Mouse (Mus musculus) MEL (cell line): ENCODE measurements around the gene Miga2. TPM values are rescaled to one million over a fixed set of nuclear protein-coding genes. Genes with fewer than 3 reads are reported as not detected.
A peak's percentile ranks its signal among the peaks of the same experiment; 100 is the strongest.

Source experiments
- DNase-seq: peaks from one replicate; pipeline ENCODE4 v3.0.0; 2011; ENCODE audit warnings: low read depth, low spot score
- H3K27ac ChIP-seq: 2 replicates; pipeline ENCODE4 v1.5.1; 2012; ENCODE audit warnings: low read depth, mild to moderate bottlenecking, control low read depth, low read length, moderate library complexity; ENCODE audit not compliant: control insufficient read depth
- H3K27me3 ChIP-seq, 2 experiments: fragments of 150-350 bp in 1 of 2; sonication (generic) in 1 of 2; 2 replicates each; pipeline ENCODE4 v1.6.1; 2012; ENCODE audit warnings: low read length in 2 of 2, mild to moderate bottlenecking in 2 of 2, improper control_type of control experiment in 1 of 2, moderate library complexity in 1 of 2; ENCODE audit not compliant: insufficient read depth in 2 of 2, control insufficient read depth in 1 of 2
- H3K36me3 ChIP-seq, 2 experiments: 2 replicates each; pipeline ENCODE4 v1.6.1; 2012 to 2014; ENCODE audit warnings: low read length in 2 of 2, improper control_type of control experiment in 1 of 2, inconsistent platforms in 1 of 2, mild to moderate bottlenecking in 1 of 2; ENCODE audit not compliant: insufficient read depth in 2 of 2, control insufficient read depth in 1 of 2
- H3K4me1 ChIP-seq, 2 experiments: fragments of 150-350 bp in 1 of 2; sonication (generic) in 1 of 2; 2 replicates each; pipeline ENCODE4 v1.6.1; 2012; ENCODE audit warnings: low read length in 2 of 2, improper control_type of control experiment in 1 of 2, mild to moderate bottlenecking in 1 of 2; ENCODE audit not compliant: insufficient read depth in 2 of 2, control insufficient read depth in 1 of 2
- H3K4me3 ChIP-seq, 2 experiments: fragments of 150-350 bp in 1 of 2; sonication (generic) in 1 of 2; 2 replicates each; pipeline ENCODE4 v1.5.1; 2012; ENCODE audit warnings: low read depth in 2 of 2, low read length in 2 of 2, mild to moderate bottlenecking in 2 of 2, moderate library complexity in 2 of 2, control low read depth in 1 of 2, improper control_type of control experiment in 1 of 2; ENCODE audit not compliant: control insufficient read depth in 1 of 2, insufficient read depth in 1 of 2
- H3K79me2 ChIP-seq: 2 replicates; pipeline ENCODE4 v1.6.1; 2012; ENCODE audit warnings: mild to moderate bottlenecking, low read length, moderate library complexity; ENCODE audit not compliant: control insufficient read depth, poor library complexity, insufficient read depth
- H3K9ac ChIP-seq: 2 replicates; pipeline ENCODE4 v1.6.1; 2012; ENCODE audit warnings: low read depth, mild to moderate bottlenecking, control low read depth, low read length, moderate library complexity; ENCODE audit not compliant: control insufficient read depth, poor library complexity, severe bottlenecking
- H3K9me3 ChIP-seq: fragments of 150-350 bp; sonication (generic); replicated peaks from 2 replicates; pipeline ENCODE4 v1.6.1; 2012; ENCODE audit warnings: mild to moderate bottlenecking, low read length, improper control_type of control experiment, moderate library complexity; ENCODE audit not compliant: insufficient read depth
- BHLHE40 ChIP-seq: IDR thresholded peaks from 2 replicates; pipeline ENCODE4 v1.6.1; 2012; ENCODE audit warnings: low read depth, mild to moderate bottlenecking, inconsistent platforms, low read length, improper control_type of control experiment, borderline replicate concordance
- CHD2 ChIP-seq: IDR thresholded peaks from 2 replicates; pipeline ENCODE4 v1.6.1; 2011; ENCODE audit warnings: low read length, improper control_type of control experiment
- CTCF ChIP-seq, 3 experiments: IDR thresholded peaks in 2 of 3; conservative IDR thresholded peaks in 1 of 3; 2 replicates each; pipeline ENCODE4 v1.5.1; 2011 to 2012; ENCODE audit warnings: low read length in 3 of 3, low read depth in 2 of 3, mild to moderate bottlenecking in 2 of 3, improper control_type of control experiment in 1 of 3, inconsistent platforms in 1 of 3, mixed read lengths in 1 of 3, moderate library complexity in 1 of 3; ENCODE audit not compliant: control insufficient read depth in 1 of 3, insufficient read depth in 1 of 3, poor library complexity in 1 of 3, severe bottlenecking in 1 of 3
- E2F4 ChIP-seq: IDR thresholded peaks from 2 replicates; pipeline ENCODE4 v1.6.1; 2011; ENCODE audit warnings: low read depth, low read length, improper control_type of control experiment, borderline replicate concordance
- ELF1 ChIP-seq: IDR thresholded peaks from 2 replicates; pipeline ENCODE4 v1.6.1; 2014; ENCODE audit warnings: low read depth, mild to moderate bottlenecking, inconsistent platforms, low read length, improper control_type of control experiment, moderate library complexity
- EP300 ChIP-seq, 2 experiments: IDR thresholded peaks; 2 replicates each; pipeline ENCODE4 v1.6.1; 2011; ENCODE audit warnings: improper control_type of control experiment in 2 of 2, low read length in 2 of 2, low read depth in 1 of 2, mild to moderate bottlenecking in 1 of 2
- ETS1 ChIP-seq: IDR thresholded peaks from 2 replicates; pipeline ENCODE4 v1.6.1; 2012; ENCODE audit warnings: low read depth, mild to moderate bottlenecking, inconsistent platforms, low read length, improper control_type of control experiment, moderate library complexity
- GATA1 ChIP-seq: IDR thresholded peaks from 2 replicates; pipeline ENCODE4 v1.6.1; 2011; ENCODE audit warnings: low read depth, low read length, improper control_type of control experiment
- HCFC1 ChIP-seq: IDR thresholded peaks from 2 replicates; pipeline ENCODE4 v1.6.1; 2012; ENCODE audit warnings: low read depth, mild to moderate bottlenecking, inconsistent platforms, low read length, improper control_type of control experiment, moderate library complexity
- KAT2A ChIP-seq: conservative IDR thresholded peaks from 2 replicates; pipeline ENCODE4 v1.6.1; 2012; ENCODE audit warnings: low read depth, low read length, improper control_type of control experiment, inconsistent platforms
- MAX ChIP-seq: IDR thresholded peaks from 2 replicates; pipeline ENCODE4 v1.6.1; 2011; ENCODE audit warnings: low read length, improper control_type of control experiment
- MEF2A ChIP-seq: IDR thresholded peaks from 2 replicates; pipeline ENCODE4 v1.6.1; 2014; ENCODE audit warnings: low read depth, mild to moderate bottlenecking, inconsistent platforms, low read length, improper control_type of control experiment; ENCODE audit not compliant: poor library complexity, insufficient replicate concordance, severe bottlenecking; ENCODE audit errors: extremely low read depth
- MXI1 ChIP-seq: IDR thresholded peaks from 2 replicates; pipeline ENCODE4 v1.6.1; 2011; ENCODE audit warnings: mild to moderate bottlenecking, low read depth, low read length, improper control_type of control experiment
- MYB ChIP-seq: IDR thresholded peaks from 2 replicates; pipeline ENCODE4 v1.6.1; 2011; ENCODE audit warnings: mild to moderate bottlenecking, low read depth, low read length, improper control_type of control experiment
- MYC ChIP-seq: IDR thresholded peaks from 2 replicates; pipeline ENCODE4 v1.6.1; 2011; ENCODE audit warnings: low read depth, mild to moderate bottlenecking, low read length, improper control_type of control experiment, moderate library complexity
- NELFE ChIP-seq: IDR thresholded peaks from 2 replicates; pipeline ENCODE4 v1.6.1; 2011; ENCODE audit warnings: low read depth, low read length, improper control_type of control experiment
- POLR2A ChIP-seq, 2 experiments: IDR thresholded peaks; 2 replicates each; pipeline ENCODE4 v1.6.1; 2011 to 2012; ENCODE audit warnings: low read length in 2 of 2, mild to moderate bottlenecking in 2 of 2, control low read depth in 1 of 2, improper control_type of control experiment in 1 of 2, low read depth in 1 of 2, moderate library complexity in 1 of 2; ENCODE audit not compliant: control insufficient read depth in 1 of 2, insufficient read depth in 1 of 2, poor library complexity in 1 of 2
- POLR2AphosphoS2 ChIP-seq: IDR thresholded peaks from 2 replicates; pipeline ENCODE4 v1.6.1; 2011; ENCODE audit warnings: low read length, improper control_type of control experiment
- POLR2AphosphoS5 ChIP-seq: IDR thresholded peaks from 2 replicates; pipeline ENCODE4 v1.6.1; 2012; ENCODE audit warnings: low read depth, borderline replicate concordance, mild to moderate bottlenecking, inconsistent platforms, low read length, moderate library complexity, mixed read lengths
- RAD21 ChIP-seq: IDR thresholded peaks from 2 replicates; pipeline ENCODE4 v1.6.1; 2011; ENCODE audit warnings: mild to moderate bottlenecking, low read depth, low read length, improper control_type of control experiment
- RCOR1 ChIP-seq: IDR thresholded peaks from 2 replicates; pipeline ENCODE4 v1.6.1; 2012; ENCODE audit warnings: low read depth, mild to moderate bottlenecking, inconsistent platforms, low read length, improper control_type of control experiment
- SIN3A ChIP-seq: IDR thresholded peaks from 2 replicates; pipeline ENCODE4 v1.6.1; 2012; ENCODE audit warnings: low read length, improper control_type of control experiment, inconsistent platforms
- TAL1 ChIP-seq: IDR thresholded peaks from 2 replicates; pipeline ENCODE4 v1.6.1; 2012; ENCODE audit warnings: mild to moderate bottlenecking, inconsistent platforms, low read length, moderate library complexity, mixed read lengths
- UBTF ChIP-seq: IDR thresholded peaks from 2 replicates; pipeline ENCODE4 v1.6.1; 2012; ENCODE audit warnings: low read depth, mild to moderate bottlenecking, inconsistent platforms, low read length, improper control_type of control experiment, moderate library complexity, borderline replicate concordance; ENCODE audit not compliant: insufficient read depth
- USF1 ChIP-seq: IDR thresholded peaks from 2 replicates; pipeline ENCODE4 v1.6.1; 2014; ENCODE audit warnings: low read depth, mild to moderate bottlenecking, inconsistent platforms, low read length, improper control_type of control experiment, moderate library complexity
- USF2 ChIP-seq, 2 experiments: IDR thresholded peaks; 2 replicates each; pipeline ENCODE4 v1.6.1; 2011 to 2012; ENCODE audit warnings: improper control_type of control experiment in 2 of 2, low read length in 2 of 2, borderline replicate concordance in 1 of 2, inconsistent platforms in 1 of 2, low read depth in 1 of 2, mild to moderate bottlenecking in 1 of 2; ENCODE audit not compliant: insufficient read depth in 1 of 2
- ZC3H11A ChIP-seq: IDR thresholded peaks from 2 replicates; pipeline ENCODE4 v1.6.1; 2012; ENCODE audit warnings: low read depth, mild to moderate bottlenecking, inconsistent platforms, low read length, improper control_type of control experiment
- ZMIZ1 ChIP-seq: IDR thresholded peaks from 2 replicates; pipeline ENCODE4 v1.6.1; 2012; ENCODE audit warnings: low read depth, mild to moderate bottlenecking, inconsistent platforms, low read length, improper control_type of control experiment, moderate library complexity
- polyA plus RNA-seq, 2 experiments: library from polyadenylated mRNA; stranded (reverse) in 1 of 2; unstranded in 1 of 2; fragments of >175 nt in 1 of 2; fragments of >200 nt in 1 of 2; gene quantifications; 2 replicates each; pipeline versions ENCODE4 v1.2.1 to v1.2.4; 2012; ENCODE audit warnings: low replicate concordance in 2 of 2, low read depth in 1 of 2; ENCODE audit not compliant: insufficient read length in 2 of 2, insufficient read depth in 1 of 2, missing spikeins in 1 of 2
- total RNA-seq: library from RNA; depleted of rRNA; stranded (reverse); fragments of 300-350 nt; gene quantifications from 2 replicates; pipeline ENCODE4 v1.2.3, GENCODE M21; 2012

Gene Miga2
- total and polyA plus RNA-seq, 3 experiments = 20.3 to 25.8 TPM; not detected in 1

DNA sequence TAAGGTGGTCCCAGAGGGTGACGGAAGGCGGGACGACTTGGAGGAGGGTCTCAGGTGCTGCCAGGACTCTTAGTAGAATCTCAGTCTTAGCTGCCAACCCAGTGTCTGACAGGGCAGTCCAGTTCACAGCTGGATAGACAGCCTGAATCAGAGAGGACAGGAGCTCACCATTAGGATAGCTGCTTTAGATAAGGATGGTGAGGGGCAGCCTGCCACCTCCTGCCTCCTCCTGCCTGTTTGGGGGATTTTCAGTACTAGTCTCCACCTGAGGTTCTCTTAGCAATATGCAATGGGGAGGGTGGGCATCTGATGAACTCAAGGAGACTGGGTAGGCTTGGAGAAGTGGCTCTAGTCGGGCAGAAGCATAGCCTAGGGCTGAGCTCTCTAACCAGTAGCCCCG lies 50.6 kb downstream of the Miga2 start:
- peak overlapping the region; percentile 20; the same call in 1 of the 2 replicates for H3K27ac ChIP-seq
- no peaks in the 10 kb centered on the region for H3K27me3 ChIP-seq
- peak overlapping the region; percentile 99 for H3K9ac ChIP-seq
- no peaks in the 10 kb centered on the region for H3K9me3 ChIP-seq
- H3K4me3 ChIP-seq = peak overlapping the region; percentile 66 to 95
- H3K4me1 ChIP-seq = peaks cover 12 to 26% of the 10 kb centered on the region in 2 experiments; a peak in 3 of 4 replicates
- DNase-seq = no peak
- H3K79me2 ChIP-seq = peaks cover 45% of the 10 kb centered on the region
- H3K36me3 ChIP-seq = peaks cover 0 to 18% of the 10 kb centered on the region in 2 experiments; a peak in 3 of 4 replicates
- TF ChIP-seq RCOR1 (no peak), MYB (0 out of 2 replicates have a peak, but pooled peaks have one; percentile 8), ELF1 (no peak)

- H3K27me3 ChIP-seq = no peaks in the 10 kb centered on the region
- H3K9ac ChIP-seq = peak within 1 kb of the TSS; percentile 99
- no peaks in the 10 kb centered on the region for H3K9me3 ChIP-seq
- H3K27ac ChIP-seq = peak within 1 kb of the TSS; percentile 74
- H3K4me1 ChIP-seq = peaks cover 12 to 26% of the 10 kb centered on the region in 2 experiments; a peak in 3 of 4 replicates
- H3K36me3 ChIP-seq = peaks cover 0 to 18% of the 10 kb centered on the region in 2 experiments; a peak in 3 of 4 replicates
- peak; percentile 89 for DNase-seq
- H3K79me2 ChIP-seq = peaks cover 50% of the 10 kb centered on the region
- H3K4me3 ChIP-seq = peak within 1 kb of the TSS; percentile 66 to 95
- TF ChIP-seq E2F4 (no peak), TAL1 (no peak), RAD21 (no peak), HCFC1 (no peak), MYC (peak; percentile 63; the same call in 1 of the 2 replicates), NELFE (peak; percentile 83), USF2 (IDR thresholded peaks at IDR 0.05; ENCODE audit: borderline replicate concordance in 1 of 2, insufficient read depth in 1 of 2, low read depth in 1 of 2, low read length in 2 of 2) (0 out of 4 replicates have a peak, but pooled peaks of 1 of the 2 experiments have one; percentile 26), MAX (peak; percentile 83), MEF2A (no peak), CTCF (IDR thresholded peaks at IDR 0.05 in 2 of 3, conservative IDR thresholded peaks at IDR 0.05 in 1 of 3; ENCODE audit: control insufficient read depth in 1 of 3, insufficient read depth in 1 of 3, low read depth in 2 of 3, low read length in 3 of 3, poor library complexity in 1 of 3, severe bottlenecking in 1 of 3) (no peak), RCOR1 (no peak), POLR2AphosphoS2 (peak; percentile 81; the same call in 1 of the 2 replicates), POLR2AphosphoS5 (peak; percentile 78), CHD2 (no peak), USF1 (peak; percentile 87), KAT2A (no peak), ELF1 (no peak), UBTF (peak; percentile 87; the same call in 1 of the 2 replicates), ZC3H11A (no peak), BHLHE40 (peak; percentile 87; the same call in 1 of the 2 replicates), POLR2A (IDR thresholded peaks at IDR 0.05; ENCODE audit: control insufficient read depth in 1 of 2, insufficient read depth in 1 of 2, low read depth in 1 of 2, low read length in 2 of 2, poor library complexity in 1 of 2) (peak; percentile 81 to 89), ZMIZ1 (peak; percentile 50), MYB (no peak), ETS1 (0 out of 2 replicates have a peak, but pooled peaks have one; percentile 18), EP300 (IDR thresholded peaks at IDR 0.05; ENCODE audit: low read depth in 1 of 2, low read length in 2 of 2) (0 out of 4 replicates have a peak, but pooled peaks of 1 of the 2 experiments have one; percentile 3), MXI1 (peak; percentile 77), SIN3A (peak; percentile 63; the same call in 1 of the 2 replicates), GATA1 (no peak)
These were observed 51.3 kb downstream of the Miga2 start, which contains the start of gene Crat for GRCm38 (mm10) chr2:30415157-30415935. Gene Crat (minus strand): TSS chr2:30415813.
